In the genomic region with DNA sequence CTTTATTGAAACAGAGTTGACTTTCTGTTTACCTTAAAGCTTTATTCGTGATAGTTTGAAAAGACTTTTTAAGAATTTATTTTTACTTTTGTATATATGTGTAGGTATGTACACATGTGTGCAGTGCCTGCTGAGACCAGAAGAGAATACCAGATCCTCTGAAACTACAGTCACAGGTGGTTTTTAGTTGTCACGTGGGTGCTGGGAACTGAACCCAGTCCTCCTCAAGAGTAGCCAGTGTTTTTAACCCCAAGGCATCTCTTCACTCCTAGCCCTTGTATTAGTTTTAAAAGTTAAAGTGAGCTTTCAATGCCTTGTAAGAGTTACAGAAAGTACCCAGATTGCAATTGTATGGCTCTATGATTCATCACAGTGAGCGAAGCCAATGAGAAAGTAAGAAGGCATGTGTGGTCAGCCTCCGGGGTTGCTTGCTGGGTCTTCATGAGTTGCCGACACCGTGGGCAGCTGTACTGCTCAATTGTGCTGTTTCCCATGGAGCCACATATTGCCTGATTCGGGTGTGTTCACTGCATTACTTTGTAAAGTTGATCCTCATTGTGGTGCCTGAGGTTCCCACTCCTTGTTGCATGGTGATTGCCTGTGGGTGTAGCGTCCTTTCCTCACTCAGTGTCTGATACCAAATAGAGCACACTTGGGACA, we compare ENCODE assay signal across 22 mouse cellular contexts. TPM values are rescaled to one million over a fixed set of nuclear protein-coding genes. Genes with fewer than 3 reads are reported as not detected.
A peak's percentile ranks its signal among the peaks of the same experiment; 100 is the strongest.
DNase-seq lines count a peak whose midpoint lies in the region; ATAC-seq and TF ChIP-seq lines count a peak whose summit lies in the region.
"Had no signal": no experiment of that assay in that cellular context is flagged by ENCODE, and none has a peak within 500 bp of the region (broad histone marks: within the 10 kb centered on the region; RNA-seq: fewer than 3 reads in every experiment).

No protein-coding gene starts in this region.

- DNase-seq in heart, adult 2 months: peak in 1 of 2 experiments; percentile 17
- DNase-seq in heart, postnatal 36 days: no peak
- DNase-seq in 3T3-L1 (ENCODE audit: low read depth, low spot score): peak; percentile 58
- DNase-seq in testis, postnatal 10 days (ENCODE audit: low spot score): no peak
- DNase-seq in adrenal gland, adult 2 months: no peak
- DNase-seq: adrenal gland, postnatal 25 days; cerebellum, postnatal 14 days; embryo, embryonic 11 days; forebrain, postnatal 0 days; heart, postnatal 4 days had no signal

- no peak for TF ChIP-seq POLR2A in heart, adult 2 months (IDR thresholded peaks at IDR 0.05; ENCODE audit: insufficient read depth, low read depth, low read length)

- ATAC-seq in erythroid progenitor cell, adult 5-6 weeks (replicated peaks; ENCODE audit: low FRiP score, poor library complexity, severe bottlenecking): no peak
- ATAC-seq: activated CD4-positive, CD25-positive, alpha-beta regulatory T cell, adult 4 months; CD4-positive, CD25-positive, alpha-beta regulatory T cell, adult 4 months; forebrain, embryonic 13.5 days; forebrain, postnatal 0 days; hindbrain, embryonic 16.5 days; inflammation-experienced regulatory T-cells, adult 6 months; intestine, postnatal 0 days; Patski had no signal

- no peak for TF ChIP-seq CTCF in heart, adult 2 months (IDR thresholded peaks at IDR 0.05)

- no peak overlapping the region for H3K9ac ChIP-seq in heart, adult 2 months (ENCODE audit: low read depth, low read length)
- H3K9ac ChIP-seq: embryonic facial prominence, embryonic 15.5 days; forebrain, embryonic 13.5 days; forebrain, postnatal 0 days; heart, embryonic 12.5 days; hindbrain, embryonic 12.5 days had no signal

- H3K79me2 ChIP-seq in heart, adult 2 months (replicated peaks; ENCODE audit: control insufficient read depth, insufficient read depth, low read length): peaks cover 6% of the 10 kb centered on the region

- no peak for TF ChIP-seq EP300 in heart, adult 2 months (IDR thresholded peaks at IDR 0.05; ENCODE audit: insufficient read depth, low read depth, low read length)

- WGBS in heart, adult 2 months: 90% methylated on average over 8 of the region's 8 CpGs

- no peaks in the 10 kb centered on the region for H3K27me3 ChIP-seq in heart, adult 2 months (ENCODE audit: control insufficient read depth, insufficient read depth, low read length)
- H3K27me3 ChIP-seq: embryonic facial prominence, embryonic 15.5 days; forebrain, embryonic 13.5 days; heart, embryonic 12.5 days; hindbrain, embryonic 12.5 days; Patski had no signal

- no peak overlapping the region for H3K4me3 ChIP-seq in heart, adult 2 months
- no peak overlapping the region for H3K4me3 ChIP-seq in brown adipose tissue, adult 24 weeks (ENCODE audit: insufficient read depth, low read depth, low read length)
- H3K4me3 ChIP-seq: embryonic facial prominence, embryonic 15.5 days; forebrain, embryonic 13.5 days; heart, embryonic 12.5 days; hindbrain, embryonic 12.5 days had no signal

- H3K27ac ChIP-seq in heart, adult 2 months: peak overlapping the region; percentile 94
- peak overlapping the region; percentile 6; the same call in 1 of the 2 replicates for H3K27ac ChIP-seq in brown adipose tissue, adult 24 weeks (replicated peaks; ENCODE audit: low read depth, low read length)
- H3K27ac ChIP-seq: embryonic facial prominence, embryonic 15.5 days; forebrain, embryonic 13.5 days; hindbrain, embryonic 12.5 days had no signal

- H3K36me3 ChIP-seq in heart, adult 2 months (ENCODE audit: control insufficient read depth, insufficient read depth, low read length): peaks cover 28% of the 10 kb centered on the region
- H3K36me3 ChIP-seq: hindbrain, embryonic 12.5 days had no signal

- H3K4me1 ChIP-seq in heart, adult 2 months (ENCODE audit: control insufficient read depth, insufficient read depth, low read length): peaks cover 54% of the 10 kb centered on the region
- peaks cover 54% of the 10 kb centered on the region for H3K4me1 ChIP-seq in brown adipose tissue, adult 24 weeks (ENCODE audit: control insufficient read depth, insufficient read depth, insufficient read length, low read length)

- intact Hi-C loops in heart, adult 2 months (cut with DNase I): no loop called here
- intact Hi-C loops in heart, postnatal 36 days (cut with DNase I): no loop called here

RNA-seq across cellular contexts. Expression of gene Bicd2, which starts 16.1 kb away (rescaled TPM):
- 10 to 100 TPM; 72.4 to 77.6 TPM for total RNA-seq in heart, adult 2 months (2021)
- polyA plus RNA-seq in heart, adult 2 months (2012; rRNA removed): 44.5 and 64.2 TPM in 2 replicates
- 10 to 100 TPM; 73.4 to 79.7 TPM for total RNA-seq in heart, postnatal 36 days (2021)
- 34.0 and 37.1 TPM in 2 replicates for polyA plus RNA-seq in brown adipose tissue, adult 24 weeks (2012; ENCODE audit: insufficient read depth, insufficient read length, missing spikeins)
- total RNA-seq in erythroid progenitor cell, adult 5-6 weeks (2015; ENCODE audit: low replicate concordance): 12.6 and 19.7 TPM in 2 replicates
- 28.8 and 35.2 TPM in 2 replicates for total RNA-seq in erythroid progenitor cell, adult 5-6 weeks (2017; ENCODE audit: low replicate concordance)
- 10 to 100 TPM; 34.7 to 43.2 TPM for total RNA-seq in adrenal gland, adult 2 months (2021)
- polyA plus RNA-seq in adrenal gland, adult 2 months (2012; rRNA removed): 25.1 and 25.2 TPM in 2 replicates

RNA-seq across cellular contexts. Expression of gene Fgd3, which starts 37.4 kb away (rescaled TPM):
- 1 to 10 TPM in 1 of 2 experiments, under 1 TPM in 1; 0.96 to 1.0 TPM for total RNA-seq in heart, adult 2 months (2021)
- 0.96 and 0.97 TPM in 2 replicates for polyA plus RNA-seq in heart, adult 2 months (2012; rRNA removed)
- total RNA-seq in heart, postnatal 36 days (2021): 1 to 10 TPM in 1 of 2 experiments, under 1 TPM in 1; 0.64 to 1.2 TPM
- polyA plus RNA-seq in brown adipose tissue, adult 24 weeks (2012; ENCODE audit: insufficient read depth, insufficient read length, missing spikeins): 0.59 and 1.1 TPM in 2 replicates
- total RNA-seq in erythroid progenitor cell, adult 5-6 weeks (2015; ENCODE audit: low replicate concordance): 1.8 and 3.4 TPM in 2 replicates
- total RNA-seq in erythroid progenitor cell, adult 5-6 weeks (2017; ENCODE audit: low replicate concordance): 3.1 and 5.5 TPM in 2 replicates
- total RNA-seq in adrenal gland, adult 2 months (2021): 1 to 10 TPM; 3.1 to 6.0 TPM
- polyA plus RNA-seq in adrenal gland, adult 2 months (2012; rRNA removed): 1.3 and 2.3 TPM in 2 replicates
